Mouse (Mus musculus) urinary bladder, postnatal 25 days (tissue): Measurements from ENCODE around the gene Camkk2.

Experiments
- DNase-seq: peaks from one replicate; pipeline ENCODE4 v3.0.0; 2022; ENCODE audit warnings: low spot score

Gene Camkk2

GRCm38 (mm10) chr5:122782066-122782465 lies 2.9 kb upstream of the Camkk2 start:
- no peak for DNase-seq

- DNase-seq = no peak
Observed at GRCm38 (mm10) chr5:122780791-122781432, 1.7 kb upstream of the Camkk2 start.

GRCm38 (mm10) chr5:122778231-122779226 lies 680 bp downstream of the Camkk2 start:
- peak; percentile 33 for DNase-seq

GRCm38 (mm10) chr5:122777322-122777721 lies 1.9 kb downstream of the Camkk2 start:
- no peak for DNase-seq

GRCm38 (mm10) chr5:122775646-122776286 lies 3.4 kb downstream of the Camkk2 start:
- DNase-seq = no peak

GRCm38 (mm10) chr5:122774743-122775611 lies 4.2 kb downstream of the Camkk2 start:
- DNase-seq = no peak

GRCm38 (mm10) chr5:122773756-122774155 lies 5.5 kb downstream of the Camkk2 start:
- no peak for DNase-seq

GRCm38 (mm10) chr5:122771428-122771827 lies 7.8 kb downstream of the Camkk2 start:
- no peak for DNase-seq

GRCm38 (mm10) chr5:122770806-122771261 lies 8.4 kb downstream of the Camkk2 start:
- peak; percentile 66 for DNase-seq

- DNase-seq = no peak
Observed at GRCm38 (mm10) chr5:122770304-122770703, 8.9 kb downstream of the Camkk2 start.

GRCm38 (mm10) chr5:122769101-122769568 lies 10.1 kb downstream of the Camkk2 start:
- no peak for DNase-seq

- no peak for DNase-seq
Observed at GRCm38 (mm10) chr5:122767283-122767682, 11.9 kb downstream of the Camkk2 start.

- peak; percentile 47 for DNase-seq
Observed at GRCm38 (mm10) chr5:122764032-122764464, 15.2 kb downstream of the Camkk2 start.

- no peak for DNase-seq
Observed at GRCm38 (mm10) chr5:122763271-122764031, 15.8 kb downstream of the Camkk2 start.

- no peak for DNase-seq
Observed at GRCm38 (mm10) chr5:122756680-122757079, 22.5 kb downstream of the Camkk2 start.

- DNase-seq = no peak
Observed at GRCm38 (mm10) chr5:122756144-122756543, 23.1 kb downstream of the Camkk2 start.

GRCm38 (mm10) chr5:122755620-122756019 lies 23.6 kb downstream of the Camkk2 start:
- no peak for DNase-seq

- no peak for DNase-seq
Observed at GRCm38 (mm10) chr5:122754477-122754876, 24.7 kb downstream of the Camkk2 start.

GRCm38 (mm10) chr5:122747950-122748349 lies 31.3 kb downstream of the Camkk2 start:
- no peak for DNase-seq

GRCm38 (mm10) chr5:122743880-122744422 lies 35.3 kb downstream of the Camkk2 start:
- no peak for DNase-seq
